Mouse (Mus musculus) MEL (cell line): Measurements from ENCODE around the gene Gm3336. TPM values are rescaled to one million over a fixed set of nuclear protein-coding genes. Genes with fewer than 3 reads are reported as not detected.

Source experiments
- DNase-seq: peaks from one replicate; pipeline ENCODE4 v3.0.0; 2011; ENCODE audit warnings: low read depth, low spot score
- H3K27ac ChIP-seq: 2 replicates; pipeline ENCODE4 v1.5.1; 2012; ENCODE audit warnings: low read depth, mild to moderate bottlenecking, control low read depth, low read length, moderate library complexity; ENCODE audit not compliant: control insufficient read depth
- H3K27me3 ChIP-seq, 2 experiments: fragments of 150-350 bp in 1 of 2; sonication (generic) in 1 of 2; 2 replicates each; pipeline ENCODE4 v1.6.1; 2012; ENCODE audit warnings: low read length in 2 of 2, mild to moderate bottlenecking in 2 of 2, improper control_type of control experiment in 1 of 2, moderate library complexity in 1 of 2; ENCODE audit not compliant: insufficient read depth in 2 of 2, control insufficient read depth in 1 of 2
- H3K36me3 ChIP-seq, 2 experiments: 2 replicates each; pipeline ENCODE4 v1.6.1; 2012 to 2014; ENCODE audit warnings: low read length in 2 of 2, improper control_type of control experiment in 1 of 2, inconsistent platforms in 1 of 2, mild to moderate bottlenecking in 1 of 2; ENCODE audit not compliant: insufficient read depth in 2 of 2, control insufficient read depth in 1 of 2
- H3K4me1 ChIP-seq, 2 experiments: fragments of 150-350 bp in 1 of 2; sonication (generic) in 1 of 2; 2 replicates each; pipeline ENCODE4 v1.6.1; 2012; ENCODE audit warnings: low read length in 2 of 2, improper control_type of control experiment in 1 of 2, mild to moderate bottlenecking in 1 of 2; ENCODE audit not compliant: insufficient read depth in 2 of 2, control insufficient read depth in 1 of 2
- H3K4me3 ChIP-seq, 2 experiments: fragments of 150-350 bp in 1 of 2; sonication (generic) in 1 of 2; 2 replicates each; pipeline ENCODE4 v1.5.1; 2012; ENCODE audit warnings: low read depth in 2 of 2, low read length in 2 of 2, mild to moderate bottlenecking in 2 of 2, moderate library complexity in 2 of 2, control low read depth in 1 of 2, improper control_type of control experiment in 1 of 2; ENCODE audit not compliant: control insufficient read depth in 1 of 2, insufficient read depth in 1 of 2
- H3K79me2 ChIP-seq: 2 replicates; pipeline ENCODE4 v1.6.1; 2012; ENCODE audit warnings: mild to moderate bottlenecking, low read length, moderate library complexity; ENCODE audit not compliant: control insufficient read depth, poor library complexity, insufficient read depth
- H3K9ac ChIP-seq: 2 replicates; pipeline ENCODE4 v1.6.1; 2012; ENCODE audit warnings: low read depth, mild to moderate bottlenecking, control low read depth, low read length, moderate library complexity; ENCODE audit not compliant: control insufficient read depth, poor library complexity, severe bottlenecking
- H3K9me3 ChIP-seq: fragments of 150-350 bp; sonication (generic); replicated peaks from 2 replicates; pipeline ENCODE4 v1.6.1; 2012; ENCODE audit warnings: mild to moderate bottlenecking, low read length, improper control_type of control experiment, moderate library complexity; ENCODE audit not compliant: insufficient read depth
- CHD2 ChIP-seq: IDR thresholded peaks from 2 replicates; pipeline ENCODE4 v1.6.1; 2011; ENCODE audit warnings: low read length, improper control_type of control experiment
- E2F4 ChIP-seq: IDR thresholded peaks from 2 replicates; pipeline ENCODE4 v1.6.1; 2011; ENCODE audit warnings: low read depth, low read length, improper control_type of control experiment, borderline replicate concordance
- ELF1 ChIP-seq: IDR thresholded peaks from 2 replicates; pipeline ENCODE4 v1.6.1; 2014; ENCODE audit warnings: low read depth, mild to moderate bottlenecking, inconsistent platforms, low read length, improper control_type of control experiment, moderate library complexity
- EP300 ChIP-seq, 2 experiments: IDR thresholded peaks; 2 replicates each; pipeline ENCODE4 v1.6.1; 2011; ENCODE audit warnings: improper control_type of control experiment in 2 of 2, low read length in 2 of 2, low read depth in 1 of 2, mild to moderate bottlenecking in 1 of 2
- ETS1 ChIP-seq: IDR thresholded peaks from 2 replicates; pipeline ENCODE4 v1.6.1; 2012; ENCODE audit warnings: low read depth, mild to moderate bottlenecking, inconsistent platforms, low read length, improper control_type of control experiment, moderate library complexity
- GABPA ChIP-seq: IDR thresholded peaks from 2 replicates; pipeline ENCODE4 v1.6.1; 2012; ENCODE audit warnings: low read depth, mild to moderate bottlenecking, inconsistent platforms, low read length, improper control_type of control experiment, moderate library complexity
- HCFC1 ChIP-seq: IDR thresholded peaks from 2 replicates; pipeline ENCODE4 v1.6.1; 2012; ENCODE audit warnings: low read depth, mild to moderate bottlenecking, inconsistent platforms, low read length, improper control_type of control experiment, moderate library complexity
- JUND ChIP-seq: IDR thresholded peaks from 2 replicates; pipeline ENCODE4 v1.6.1; 2011; ENCODE audit warnings: low read depth, mild to moderate bottlenecking, improper control_type of control experiment, low read length
- MAFK ChIP-seq: IDR thresholded peaks from 2 replicates; pipeline ENCODE4 v1.6.1; 2011; ENCODE audit warnings: low read depth, mild to moderate bottlenecking, low read length, improper control_type of control experiment, borderline replicate concordance
- MAZ ChIP-seq: IDR thresholded peaks from 2 replicates; pipeline ENCODE4 v1.6.1; 2012; ENCODE audit warnings: low read depth, mild to moderate bottlenecking, inconsistent platforms, low read length, improper control_type of control experiment
- MEF2A ChIP-seq: IDR thresholded peaks from 2 replicates; pipeline ENCODE4 v1.6.1; 2014; ENCODE audit warnings: low read depth, mild to moderate bottlenecking, inconsistent platforms, low read length, improper control_type of control experiment; ENCODE audit not compliant: poor library complexity, insufficient replicate concordance, severe bottlenecking; ENCODE audit errors: extremely low read depth
- MXI1 ChIP-seq: IDR thresholded peaks from 2 replicates; pipeline ENCODE4 v1.6.1; 2011; ENCODE audit warnings: mild to moderate bottlenecking, low read depth, low read length, improper control_type of control experiment
- MYB ChIP-seq: IDR thresholded peaks from 2 replicates; pipeline ENCODE4 v1.6.1; 2011; ENCODE audit warnings: mild to moderate bottlenecking, low read depth, low read length, improper control_type of control experiment
- MYC ChIP-seq: IDR thresholded peaks from 2 replicates; pipeline ENCODE4 v1.6.1; 2011; ENCODE audit warnings: low read depth, mild to moderate bottlenecking, low read length, improper control_type of control experiment, moderate library complexity
- NELFE ChIP-seq: IDR thresholded peaks from 2 replicates; pipeline ENCODE4 v1.6.1; 2011; ENCODE audit warnings: low read depth, low read length, improper control_type of control experiment
- POLR2A ChIP-seq, 2 experiments: IDR thresholded peaks; 2 replicates each; pipeline ENCODE4 v1.6.1; 2011 to 2012; ENCODE audit warnings: low read length in 2 of 2, mild to moderate bottlenecking in 2 of 2, control low read depth in 1 of 2, improper control_type of control experiment in 1 of 2, low read depth in 1 of 2, moderate library complexity in 1 of 2; ENCODE audit not compliant: control insufficient read depth in 1 of 2, insufficient read depth in 1 of 2, poor library complexity in 1 of 2
- POLR2AphosphoS2 ChIP-seq: IDR thresholded peaks from 2 replicates; pipeline ENCODE4 v1.6.1; 2011; ENCODE audit warnings: low read length, improper control_type of control experiment
- POLR2AphosphoS5 ChIP-seq: IDR thresholded peaks from 2 replicates; pipeline ENCODE4 v1.6.1; 2012; ENCODE audit warnings: low read depth, borderline replicate concordance, mild to moderate bottlenecking, inconsistent platforms, low read length, moderate library complexity, mixed read lengths
- RCOR1 ChIP-seq: IDR thresholded peaks from 2 replicates; pipeline ENCODE4 v1.6.1; 2012; ENCODE audit warnings: low read depth, mild to moderate bottlenecking, inconsistent platforms, low read length, improper control_type of control experiment
- SMC3 ChIP-seq: IDR thresholded peaks from 2 replicates; pipeline ENCODE4 v1.6.1; 2011; ENCODE audit warnings: low read depth, low read length, improper control_type of control experiment
- TAL1 ChIP-seq: IDR thresholded peaks from 2 replicates; pipeline ENCODE4 v1.6.1; 2012; ENCODE audit warnings: mild to moderate bottlenecking, inconsistent platforms, low read length, moderate library complexity, mixed read lengths
- TBP ChIP-seq: IDR thresholded peaks from 2 replicates; pipeline ENCODE4 v1.8.0; 2011; ENCODE audit warnings: low read depth, low read length, improper control_type of control experiment
- TCF12 ChIP-seq: IDR thresholded peaks from 2 replicates; pipeline ENCODE4 v1.6.1; 2014; ENCODE audit warnings: low read depth, mild to moderate bottlenecking, inconsistent platforms, low read length, improper control_type of control experiment, moderate library complexity
- USF2 ChIP-seq, 2 experiments: IDR thresholded peaks; 2 replicates each; pipeline ENCODE4 v1.6.1; 2011 to 2012; ENCODE audit warnings: improper control_type of control experiment in 2 of 2, low read length in 2 of 2, borderline replicate concordance in 1 of 2, inconsistent platforms in 1 of 2, low read depth in 1 of 2, mild to moderate bottlenecking in 1 of 2; ENCODE audit not compliant: insufficient read depth in 1 of 2
- ZKSCAN1 ChIP-seq: IDR thresholded peaks from 2 replicates; pipeline ENCODE4 v1.6.1; 2012; ENCODE audit warnings: low read depth, mild to moderate bottlenecking, inconsistent platforms, low read length, improper control_type of control experiment, moderate library complexity
- ZMIZ1 ChIP-seq: IDR thresholded peaks from 2 replicates; pipeline ENCODE4 v1.6.1; 2012; ENCODE audit warnings: low read depth, mild to moderate bottlenecking, inconsistent platforms, low read length, improper control_type of control experiment, moderate library complexity
- ZNF384 ChIP-seq: IDR thresholded peaks from 2 replicates; pipeline ENCODE4 v1.6.1; 2012; ENCODE audit warnings: low read depth, mild to moderate bottlenecking, inconsistent platforms, low read length, improper control_type of control experiment
- polyA plus RNA-seq, 2 experiments: library from polyadenylated mRNA; stranded (reverse) in 1 of 2; unstranded in 1 of 2; fragments of >175 nt in 1 of 2; fragments of >200 nt in 1 of 2; gene quantifications; 2 replicates each; pipeline versions ENCODE4 v1.2.1 to v1.2.4; 2012; ENCODE audit warnings: low replicate concordance in 2 of 2, low read depth in 1 of 2; ENCODE audit not compliant: insufficient read length in 2 of 2, insufficient read depth in 1 of 2, missing spikeins in 1 of 2
- total RNA-seq: library from RNA; depleted of rRNA; stranded (reverse); fragments of 300-350 nt; gene quantifications from 2 replicates; pipeline ENCODE4 v1.2.3, GENCODE M21; 2012

Gm3336 gene
- total and polyA plus RNA-seq, 3 experiments, result 0.19 to 0.72 TPM; not detected in 1

DNA sequence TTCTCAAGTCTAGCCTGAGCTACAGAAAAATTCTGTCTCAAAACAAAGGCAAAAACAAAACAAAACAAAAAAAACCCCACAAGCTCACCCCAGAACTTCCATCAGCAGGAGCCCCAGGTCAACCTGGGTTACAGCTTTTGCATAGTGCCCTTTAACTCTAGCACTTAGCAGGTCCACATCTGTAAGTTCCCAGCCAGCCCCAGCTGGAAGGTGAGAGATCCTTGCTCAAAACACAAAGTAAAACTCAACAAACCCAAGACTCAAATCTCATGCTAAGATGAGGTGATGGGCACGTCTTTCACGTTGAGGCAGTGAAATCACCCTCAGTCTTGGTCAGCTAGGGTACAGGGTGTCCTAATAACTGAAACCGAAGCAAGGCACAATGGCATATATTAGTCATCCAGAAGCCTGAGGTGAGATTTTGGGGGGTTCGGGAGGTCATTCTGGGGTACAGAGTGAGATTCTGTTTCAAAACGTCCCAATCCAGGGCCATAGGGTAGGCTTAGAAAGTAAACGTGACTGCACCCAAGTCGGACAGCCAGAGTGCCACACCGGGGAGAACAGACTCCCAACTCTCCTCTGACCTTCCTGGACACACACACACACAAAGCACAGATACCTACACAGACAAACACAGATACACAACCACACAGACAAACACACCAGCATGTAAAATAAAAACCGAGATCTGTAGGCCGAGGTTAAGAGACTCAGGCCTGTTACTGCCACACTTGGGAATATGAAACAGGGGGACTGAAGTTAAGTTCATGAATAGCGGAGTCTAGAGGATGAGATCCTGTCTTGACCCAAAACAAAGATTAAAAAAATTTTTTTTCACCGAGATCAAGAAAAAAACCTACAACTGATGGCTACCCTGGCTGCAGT, 20.7 kb upstream of the Gm3336 start:
- peaks cover 0 to 4% of the 10 kb centered on the region in 2 experiments; a peak in 2 of 4 replicates for H3K36me3 ChIP-seq
- peak overlapping the region; percentile 36 for H3K27ac ChIP-seq
- TF ChIP-seq SMC3, result no peak
- no peaks in the 10 kb centered on the region for H3K27me3 ChIP-seq
- H3K9me3 ChIP-seq, result no peaks in the 10 kb centered on the region
- H3K79me2 ChIP-seq, result peaks cover 11% of the 10 kb centered on the region; the same call in 1 of the 2 replicates
- peak overlapping the region; percentile 60 to 91 for H3K4me3 ChIP-seq
- H3K4me1 ChIP-seq, result peaks cover 10 to 29% of the 10 kb centered on the region in 2 experiments
- DNase-seq, result no peak
- H3K9ac ChIP-seq, result peak overlapping the region; percentile 53

DNA sequence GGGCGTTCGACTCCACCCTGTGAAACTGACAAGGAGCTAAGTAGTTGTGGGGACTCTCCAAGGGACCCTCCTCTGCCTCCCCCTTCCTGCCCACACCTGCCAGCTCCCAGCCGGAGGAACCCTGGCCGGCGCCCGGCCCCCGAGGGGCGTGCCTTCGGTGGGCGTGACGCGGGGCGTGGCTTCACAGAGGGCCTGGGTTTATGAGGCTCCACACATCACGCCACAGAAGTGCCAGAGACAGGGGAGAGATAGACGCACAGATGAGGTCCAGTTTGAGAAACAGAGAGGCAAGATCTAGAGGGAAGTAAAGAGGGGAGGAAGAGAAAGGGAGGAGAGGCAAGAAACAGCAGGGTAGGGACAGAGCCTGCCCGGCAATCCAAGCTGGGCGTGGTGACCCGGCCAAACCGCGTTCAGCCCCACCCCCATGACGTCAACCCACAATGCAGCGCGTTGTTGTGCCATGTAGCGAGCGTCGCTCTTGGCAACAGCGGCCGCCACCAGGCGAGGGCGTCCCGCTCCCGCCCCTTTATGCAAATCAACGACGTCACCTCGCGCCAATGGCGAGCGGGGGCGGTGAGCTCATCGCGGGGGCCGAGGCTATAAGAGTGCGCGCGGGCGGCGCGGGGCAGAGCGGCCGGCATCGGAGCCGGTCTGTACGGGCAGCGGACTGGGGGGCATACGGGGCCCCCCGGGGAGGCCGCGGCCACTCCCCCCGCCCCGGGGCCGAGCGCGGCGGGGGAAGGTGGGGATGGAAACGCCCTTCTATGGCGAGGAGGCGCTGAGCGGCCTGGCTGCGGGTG, 19.8 kb upstream of the Gm3336 start, which contains the start of gene Jund:
Gene Jund, plus strand, starts transcription at position 640 of the 800 bp plus-strand sequence.
- peak; percentile 98 for DNase-seq
- H3K36me3 ChIP-seq, result peaks cover 0 to 4% of the 10 kb centered on the region in 2 experiments; a peak in 2 of 4 replicates
- H3K79me2 ChIP-seq, result peaks cover 11% of the 10 kb centered on the region; the same call in 1 of the 2 replicates
- H3K4me3 ChIP-seq, result peak within 1 kb of the TSS; percentile 61 to 91
- no peaks in the 10 kb centered on the region for H3K27me3 ChIP-seq
- H3K4me1 ChIP-seq, result peaks cover 10 to 26% of the 10 kb centered on the region in 2 experiments
- no peaks in the 10 kb centered on the region for H3K9me3 ChIP-seq
- peak within 1 kb of the TSS; percentile 67 for H3K27ac ChIP-seq
- peak within 1 kb of the TSS; percentile 78 for H3K9ac ChIP-seq
- TF ChIP-seq HCFC1, result peak; percentile 81
- no peak for TF ChIP-seq ZNF384
- peak; percentile 96 for TF ChIP-seq POLR2AphosphoS2
- TF ChIP-seq MYB, result no peak
- TF ChIP-seq POLR2AphosphoS5, result no peak
- no peak for TF ChIP-seq ZKSCAN1
- TF ChIP-seq CHD2, result peak; percentile 16; the same call in 1 of the 2 replicates
- peak; percentile 84 for TF ChIP-seq MXI1
- peak; percentile 39; the same call in 1 of the 2 replicates for TF ChIP-seq MEF2A
- TF ChIP-seq ELF1, result peak; percentile 79
- TF ChIP-seq E2F4, result 0 out of 2 replicates have a peak, but pooled peaks have one; percentile 29
- peak; percentile 98 to 100 for TF ChIP-seq POLR2A (IDR thresholded peaks at IDR 0.05; ENCODE audit: control insufficient read depth in 1 of 2, insufficient read depth in 1 of 2, low read depth in 1 of 2, low read length in 2 of 2, poor library complexity in 1 of 2)
- TF ChIP-seq TAL1, result no peak
- peak; percentile 98 for TF ChIP-seq NELFE
- no peak for TF ChIP-seq USF2 (IDR thresholded peaks at IDR 0.05; ENCODE audit: borderline replicate concordance in 1 of 2, insufficient read depth in 1 of 2, low read depth in 1 of 2, low read length in 2 of 2)
- TF ChIP-seq EP300 (IDR thresholded peaks at IDR 0.05; ENCODE audit: low read depth in 1 of 2, low read length in 2 of 2), result peak in 1 of 2 experiments; percentile 9; a peak in 1 of 4 replicates
- TF ChIP-seq MAFK, result no peak
- peak; percentile 1; the same call in 1 of the 2 replicates for TF ChIP-seq TCF12
- TF ChIP-seq ZMIZ1, result peak; percentile 99
- TF ChIP-seq MAZ, result peak; percentile 82
- peak; percentile 62; the same call in 1 of the 2 replicates for TF ChIP-seq JUND
- no peak for TF ChIP-seq RCOR1
- TF ChIP-seq MYC, result 0 out of 2 replicates have a peak, but pooled peaks have one; percentile 46
- TF ChIP-seq ETS1, result peak; percentile 99
- peak; percentile 49; the same call in 1 of the 2 replicates for TF ChIP-seq GABPA
- peak; percentile 96 for TF ChIP-seq TBP
